Mouse (Mus musculus) embryo, embryonic 10 days (tissue): Measurements from ENCODE around the gene Obsl1.

Experiments
- DNase-seq: peaks from one replicate; pipeline ENCODE4 v3.0.0-alpha.2; 2015; ENCODE audit warnings: low spot score

Gene Obsl1

DNA sequence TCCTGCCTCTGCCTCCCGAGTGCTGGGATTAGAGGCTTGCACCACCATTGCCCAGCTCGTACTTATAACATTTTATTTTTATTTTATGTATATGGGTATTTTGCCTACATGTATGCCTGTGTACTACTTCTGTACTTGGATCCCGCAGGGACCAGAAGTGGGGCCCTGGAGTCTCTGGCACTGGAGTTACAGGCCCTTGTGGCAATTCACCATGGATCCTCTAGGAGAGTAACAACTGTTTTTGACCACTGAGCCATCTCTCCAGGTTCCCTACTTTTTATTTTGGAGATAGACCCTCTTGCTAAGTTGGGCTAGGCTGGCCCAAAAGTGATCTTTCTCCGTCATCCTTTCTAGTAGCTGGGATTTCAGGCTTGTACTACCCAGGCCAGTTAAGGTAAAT lies 12.2 kb upstream of the Obsl1 start:
- no peak for DNase-seq

DNA sequence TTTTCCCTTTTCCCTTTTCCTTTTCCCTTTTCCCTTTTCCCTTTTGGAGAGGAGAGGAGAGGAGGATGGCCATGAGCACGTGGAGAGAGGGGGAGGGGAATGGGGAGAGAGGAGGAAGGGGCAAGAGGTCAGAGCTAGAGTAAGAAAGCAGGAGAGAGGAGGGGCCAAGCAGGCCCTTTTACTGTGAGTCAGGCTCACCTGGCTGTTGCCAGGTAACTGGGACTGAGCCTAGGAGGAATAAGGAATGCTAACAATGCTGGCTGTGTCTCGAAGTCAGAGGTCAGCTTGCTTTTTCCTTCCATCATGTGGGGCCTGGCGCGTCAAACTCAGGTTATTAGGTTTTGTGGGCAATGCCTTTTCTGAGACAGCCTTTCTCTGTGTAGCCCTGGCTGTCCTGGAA lies 11.7 kb upstream of the Obsl1 start:
- DNase-seq = peak; percentile 45

DNA sequence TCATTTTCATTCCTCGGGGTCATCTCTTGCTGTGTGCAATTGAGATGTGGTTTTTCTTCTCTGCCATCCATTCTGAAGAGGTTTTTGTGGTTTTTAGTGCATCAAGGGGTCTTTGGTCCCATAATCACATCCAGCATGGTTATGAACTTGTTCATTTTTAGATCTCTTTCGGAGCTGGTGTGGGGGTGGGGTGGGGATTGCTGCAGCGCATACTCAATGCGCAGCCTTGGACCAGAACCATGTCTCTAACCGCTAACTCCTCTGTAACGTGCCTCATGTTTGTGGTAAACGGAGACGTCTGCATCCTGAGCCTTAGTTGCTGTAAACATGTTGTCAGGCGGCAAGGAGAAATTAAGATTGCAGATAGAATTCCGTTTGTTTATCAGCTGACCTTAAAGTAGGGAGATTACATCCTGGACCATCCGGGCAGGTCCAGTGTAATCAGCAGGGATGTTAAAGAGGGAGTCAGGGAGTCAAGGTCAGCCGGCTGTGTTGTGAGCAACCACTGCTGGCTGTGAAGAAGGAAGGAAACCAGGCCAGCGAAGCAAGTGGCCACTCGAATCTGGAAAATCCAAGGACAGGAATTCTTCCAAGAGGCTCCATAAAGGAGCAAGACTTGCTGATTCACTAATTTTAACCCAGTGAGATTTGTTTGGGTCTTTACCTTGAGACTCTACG lies 10.6 kb upstream of the Obsl1 start:
- no peak for DNase-seq

DNA sequence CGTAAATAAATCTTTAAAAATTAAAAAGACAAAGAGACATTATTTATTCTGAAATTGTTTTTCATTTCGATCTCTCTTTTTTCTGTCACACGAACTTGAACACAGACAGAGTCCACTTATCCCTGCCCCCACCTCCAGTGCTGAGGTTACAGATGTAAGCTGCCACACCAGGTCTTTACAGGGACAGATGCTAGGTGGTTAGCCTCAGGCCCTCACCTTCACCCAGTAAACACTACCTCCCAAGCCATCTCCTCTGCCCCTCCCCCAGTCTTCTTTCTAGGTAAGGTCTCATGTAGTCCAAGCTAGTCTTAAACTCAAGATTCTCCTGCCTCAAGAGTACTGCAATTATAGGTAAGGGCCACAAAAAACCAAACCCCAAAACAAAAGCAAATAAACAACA lies 6.3 kb upstream of the Obsl1 start:
- no peak for DNase-seq

DNA sequence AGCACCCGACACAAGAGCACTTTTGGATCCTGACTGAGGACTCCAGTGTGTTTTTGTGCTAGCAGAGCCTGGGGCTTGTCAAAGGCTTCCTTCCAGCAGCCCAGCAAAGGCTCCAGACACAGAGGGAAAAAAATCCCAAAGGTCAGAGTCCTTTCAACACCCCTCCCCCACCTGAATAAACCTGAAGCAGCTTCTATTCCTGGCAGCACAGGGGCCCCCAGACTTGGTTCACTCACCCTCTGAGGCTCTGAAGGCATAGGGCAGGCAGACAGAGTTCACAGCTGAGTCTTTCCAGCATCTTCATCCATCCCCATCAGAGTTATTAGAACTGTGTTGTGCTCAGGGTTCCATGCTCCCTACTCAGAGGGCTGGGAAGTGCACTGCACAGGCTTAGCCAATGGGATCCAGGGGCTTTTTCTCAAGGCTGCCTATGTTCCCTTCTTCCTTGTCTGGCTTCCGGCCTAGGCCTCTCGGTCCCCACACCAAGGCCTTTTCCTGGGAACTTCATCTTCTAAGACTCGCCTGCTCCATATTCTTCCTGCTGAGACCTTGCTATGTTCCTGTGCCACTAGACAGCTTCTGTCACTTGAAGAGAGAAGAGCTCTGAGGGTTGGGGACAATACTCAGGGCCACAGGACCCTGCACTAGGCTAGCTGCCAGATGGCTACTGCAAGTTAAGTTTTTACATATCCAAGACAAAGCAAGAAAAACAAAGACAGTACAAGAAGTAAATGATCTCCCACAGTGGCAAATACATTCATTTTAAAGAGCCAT lies 5.4 kb upstream of the Obsl1 start:
- DNase-seq = peak; percentile 29

DNA sequence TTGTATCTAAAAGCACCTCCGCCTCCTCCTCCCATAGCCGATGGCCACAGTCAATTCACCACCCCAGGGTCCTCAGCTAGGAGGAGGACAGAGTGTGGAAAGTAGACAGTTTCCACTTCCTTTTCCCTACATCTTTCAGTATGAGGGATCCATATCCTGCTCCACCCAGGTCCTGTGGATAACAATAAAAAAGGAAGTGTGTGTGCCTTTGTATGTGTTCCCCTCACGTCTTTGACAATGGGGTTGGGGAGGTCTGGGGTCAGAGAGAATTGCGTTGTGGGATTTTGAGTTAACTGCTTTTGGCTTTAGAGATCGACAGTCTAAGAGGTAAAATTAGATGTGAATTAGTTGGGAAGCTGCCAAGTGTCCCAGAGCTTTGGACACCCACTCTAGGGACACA lies 3.9 kb upstream of the Obsl1 start:
- no peak for DNase-seq

DNA sequence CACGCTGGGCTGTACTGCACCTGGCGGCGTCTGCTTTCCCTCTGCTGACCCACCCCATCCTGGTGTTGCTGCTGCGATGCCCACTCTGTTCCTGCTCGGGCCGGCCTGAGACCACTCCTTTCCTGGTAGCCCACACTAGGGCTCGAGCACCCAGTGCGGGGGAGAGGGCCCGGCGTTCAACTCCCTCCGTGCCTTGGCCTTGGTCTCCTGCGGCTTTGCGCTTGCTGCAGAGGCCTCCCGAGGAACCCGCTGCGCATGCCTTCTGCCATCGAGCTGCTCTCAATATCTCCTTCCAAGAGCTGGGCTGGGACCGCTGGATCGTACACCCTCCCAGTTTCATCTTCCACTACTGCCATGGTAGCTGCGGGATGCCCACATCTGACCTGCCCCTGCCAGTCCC lies 3.3 kb upstream of the Obsl1 start:
- DNase-seq = no peak

DNA sequence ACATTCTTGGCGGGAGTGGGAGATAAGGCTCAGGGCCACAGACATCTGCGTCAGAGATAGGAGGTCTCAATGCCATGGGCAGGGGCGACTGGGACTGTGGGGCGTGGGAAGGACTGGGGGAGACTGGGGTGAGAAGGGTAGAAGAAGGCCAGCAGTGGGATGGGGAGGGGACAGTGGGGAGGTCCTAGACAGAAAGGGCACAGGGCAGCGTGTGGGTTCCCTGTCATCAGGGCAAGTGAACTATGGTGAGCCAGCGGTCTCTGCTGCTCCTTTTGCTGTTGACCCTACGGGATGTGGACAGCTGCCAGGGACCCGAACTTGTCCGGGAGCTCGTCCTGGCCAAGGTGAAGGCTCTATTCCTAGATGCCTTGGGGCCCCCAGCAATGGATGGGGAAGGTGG lies 754 bp upstream of the Obsl1 start, which contains the start of gene Inha:
Gene Inha (plus strand): TSS at position 72 of the 400 bp plus-strand sequence.
- DNase-seq = no peak

DNA sequence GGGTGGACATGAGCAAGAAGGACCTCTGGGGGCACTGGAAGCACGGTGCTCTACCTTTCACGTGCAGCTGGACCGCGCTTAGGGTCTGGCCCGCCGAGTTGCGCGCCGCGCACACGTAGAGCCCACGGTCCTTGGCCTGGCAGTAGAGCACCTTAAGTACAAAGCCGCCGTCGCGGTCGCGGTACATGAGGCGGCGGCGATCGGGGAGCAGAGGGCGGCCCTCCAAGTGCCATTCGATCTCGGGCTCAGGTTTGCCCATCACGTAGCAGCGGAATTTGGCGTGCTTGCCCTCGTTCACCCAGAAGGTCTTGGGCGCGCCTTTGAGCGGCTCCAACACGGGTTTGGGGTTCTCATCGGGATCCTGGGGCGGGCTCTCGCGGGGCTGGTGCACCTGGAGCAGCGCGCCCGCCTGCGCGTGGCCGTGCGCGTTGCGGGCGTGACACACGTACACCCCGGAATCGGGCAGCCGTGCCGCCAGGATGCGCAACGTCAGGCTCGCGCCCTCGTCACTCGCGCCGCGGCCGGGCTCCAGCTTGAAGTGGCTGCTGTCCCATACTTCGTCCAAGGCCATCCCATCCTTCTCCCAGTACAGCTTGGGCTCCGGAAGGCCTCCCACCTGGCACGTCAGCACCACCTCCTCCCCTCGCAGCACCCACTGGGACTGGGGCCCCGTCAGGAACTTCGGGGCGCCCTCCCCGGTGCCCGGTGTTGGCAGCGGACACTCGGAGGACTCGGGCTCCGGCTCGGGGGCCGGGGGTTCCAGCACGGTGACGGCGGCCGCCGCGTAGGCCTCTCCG lies 895 bp downstream of the Obsl1 start:
- peak; percentile 71 for DNase-seq

DNA sequence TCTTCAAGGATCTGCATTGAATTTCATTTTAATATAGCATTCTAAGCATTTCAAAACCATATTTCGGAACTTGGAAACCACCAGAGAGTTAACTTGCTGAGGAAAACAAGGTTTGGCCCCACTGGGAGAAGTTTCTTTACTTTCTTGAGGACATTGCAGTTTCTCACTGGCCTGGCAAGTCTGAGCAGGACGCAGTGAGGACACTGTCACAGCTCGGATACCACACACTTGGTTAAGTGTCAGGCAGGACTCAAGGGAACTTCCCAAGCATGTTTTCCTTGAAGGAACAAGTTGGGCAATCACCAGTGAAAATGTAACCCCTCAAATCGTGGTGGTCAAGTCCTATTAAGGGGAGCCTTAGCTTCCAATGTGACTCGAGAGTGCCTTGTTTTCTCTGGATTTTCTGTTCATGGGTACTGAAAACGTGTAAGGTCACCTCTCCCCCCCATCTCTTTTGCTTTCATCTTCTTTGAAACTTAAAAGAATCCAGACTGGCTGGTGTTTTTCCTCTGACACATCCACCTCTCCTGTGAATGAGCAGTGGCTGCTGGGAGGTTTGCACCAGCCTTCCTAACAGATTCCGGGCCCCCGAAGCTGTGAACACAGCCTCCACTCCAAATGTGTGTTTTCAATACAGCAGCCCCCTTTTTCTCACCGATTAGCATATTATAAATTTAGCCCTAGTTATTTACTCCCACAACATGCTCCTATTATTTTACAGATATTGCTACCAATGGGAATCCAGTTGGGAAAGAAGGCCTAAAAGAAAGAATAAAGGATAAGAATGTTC lies 1.8 kb downstream of the Obsl1 start:
- no peak for DNase-seq

DNA sequence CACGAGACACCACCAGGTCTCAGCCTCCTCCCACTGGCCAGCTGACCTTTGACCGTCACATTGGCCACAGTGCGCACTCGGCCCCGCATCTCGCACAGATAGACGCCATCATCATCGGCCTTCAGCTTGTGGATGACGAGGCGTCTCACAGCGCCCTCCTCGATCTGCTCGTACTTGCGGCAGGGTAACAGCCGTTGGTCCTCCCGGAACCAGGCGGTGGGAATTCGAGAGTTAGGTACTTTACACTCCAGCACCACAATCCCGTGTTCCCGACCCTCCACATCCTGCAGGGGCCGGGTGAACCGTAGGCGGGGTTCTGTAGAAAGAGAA lies 2.6 kb downstream of the Obsl1 start:
- no peak for DNase-seq

DNA sequence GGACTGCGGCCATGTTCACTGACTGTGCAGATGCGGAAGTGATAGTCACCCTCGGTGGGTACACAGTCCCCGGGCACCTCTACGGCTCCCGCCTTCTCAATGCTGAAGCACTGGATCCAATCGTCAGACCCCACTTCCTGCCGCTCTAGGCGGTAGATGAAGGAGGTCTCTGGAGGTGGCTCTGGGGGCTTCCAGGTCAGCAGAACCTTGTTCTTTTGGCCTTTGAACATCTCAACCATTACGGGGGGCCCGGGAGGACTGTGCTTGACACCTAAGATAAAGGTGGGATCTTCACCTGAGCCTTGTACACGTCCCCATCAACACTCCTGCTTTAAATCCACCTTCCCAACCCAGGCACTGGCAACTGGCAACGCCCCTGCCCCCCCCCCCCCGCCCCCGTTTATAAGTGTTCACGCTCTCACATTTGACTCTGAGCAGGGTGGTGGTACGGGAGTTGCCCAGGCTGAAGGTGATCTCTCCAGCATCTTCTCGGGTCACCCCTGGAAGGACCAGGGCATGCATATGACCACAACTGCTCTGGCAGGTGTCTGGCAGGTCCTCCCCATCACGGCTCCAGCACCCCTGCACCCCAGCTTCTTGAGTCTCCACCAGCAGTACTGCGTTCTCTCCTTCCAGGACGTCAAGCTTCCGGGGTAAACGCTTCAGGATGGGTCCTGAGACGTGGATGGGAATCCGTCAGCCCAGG lies 3.2 kb downstream of the Obsl1 start:
- DNase-seq = no peak

DNA sequence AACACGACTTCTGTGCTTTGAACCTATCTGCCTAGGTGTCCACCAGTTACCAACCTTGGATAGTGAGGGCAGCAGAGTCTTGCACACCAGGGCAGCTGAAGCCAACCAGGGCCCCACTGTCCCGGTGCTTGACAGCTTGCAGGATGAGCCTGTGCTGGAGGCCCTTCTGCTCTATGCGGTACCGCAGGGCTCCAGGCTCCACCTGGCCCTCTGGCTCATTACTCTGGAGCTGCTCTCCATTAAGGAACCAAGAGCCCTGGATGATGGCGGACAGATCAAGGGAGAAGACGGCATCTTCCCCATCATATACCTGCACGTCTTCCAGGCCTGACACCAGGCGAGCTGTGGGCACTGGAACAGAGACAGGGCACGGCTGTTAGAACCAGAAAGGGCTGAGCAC lies 4.3 kb downstream of the Obsl1 start:
- DNase-seq = no peak

DNA sequence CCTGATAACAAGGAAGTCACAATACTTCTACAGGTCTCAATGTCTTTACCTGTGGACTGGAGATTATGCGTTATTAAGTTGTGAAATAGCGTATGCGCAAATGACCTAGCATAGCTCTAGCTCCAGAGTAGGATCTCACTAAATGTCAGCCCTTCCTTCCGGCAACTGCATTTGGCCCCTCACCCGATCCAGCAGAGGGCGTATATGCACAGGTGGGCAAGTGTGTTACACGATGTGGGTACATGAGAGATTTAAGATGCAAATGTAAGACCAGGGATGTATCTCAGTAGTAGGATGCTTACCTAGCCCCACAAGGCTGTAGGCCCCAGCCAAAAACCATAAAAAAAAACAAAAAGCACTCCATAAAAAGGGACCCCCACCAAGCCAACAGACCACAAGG lies 6.8 kb downstream of the Obsl1 start:
- DNase-seq = no peak

DNA sequence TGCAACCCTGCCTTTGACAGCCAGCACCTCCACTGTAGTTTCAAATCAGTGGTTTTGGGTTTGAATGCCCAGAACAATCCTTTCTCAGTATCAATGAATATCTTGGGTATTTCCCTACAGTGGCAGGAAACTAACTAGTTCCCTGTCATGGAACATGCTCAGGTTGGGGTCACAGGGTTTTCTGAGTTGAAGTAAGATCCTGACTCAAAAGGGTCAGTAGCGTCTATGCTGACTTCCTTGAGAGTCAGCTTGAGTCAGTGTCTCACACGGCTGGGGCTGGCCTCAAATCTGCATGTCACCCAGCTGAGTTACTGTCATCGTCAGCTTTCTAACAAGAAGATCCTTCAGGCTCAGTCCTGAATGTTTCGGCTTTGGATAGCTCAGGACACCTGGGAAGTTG lies 7.4 kb downstream of the Obsl1 start:
- no peak for DNase-seq

DNA sequence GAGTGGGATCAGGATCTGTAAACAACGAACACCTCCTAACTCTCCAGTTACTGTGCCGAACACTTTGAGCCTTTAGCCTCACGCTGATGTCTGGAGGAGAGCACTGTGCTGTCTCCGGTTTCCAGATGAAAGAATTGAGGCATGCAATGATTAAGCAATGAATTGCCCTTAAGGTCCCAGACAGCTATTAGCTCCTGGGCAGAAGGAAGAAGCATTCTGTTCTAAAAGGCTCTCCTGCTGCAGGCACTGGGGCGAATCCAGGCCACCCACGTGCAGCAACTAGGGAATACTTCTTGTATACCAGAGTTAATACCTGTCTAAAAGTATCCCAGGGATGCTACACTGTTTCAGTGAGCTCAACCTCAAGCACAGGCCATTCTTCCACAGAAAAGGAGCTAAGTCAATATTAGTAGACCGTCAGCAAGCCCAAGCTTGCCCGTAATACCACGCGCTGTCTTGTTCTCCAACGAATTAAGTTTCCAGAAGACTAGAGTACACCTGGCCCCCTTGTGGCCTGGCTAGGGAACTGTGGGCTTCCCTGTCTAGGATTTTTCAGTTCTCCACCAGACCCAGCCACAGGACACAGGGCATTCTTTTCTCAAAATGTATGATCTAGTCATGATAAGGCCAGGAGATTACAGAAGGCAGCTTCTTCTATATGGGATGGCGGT lies 11.2 kb downstream of the Obsl1 start:
- DNase-seq = peak; percentile 76

DNA sequence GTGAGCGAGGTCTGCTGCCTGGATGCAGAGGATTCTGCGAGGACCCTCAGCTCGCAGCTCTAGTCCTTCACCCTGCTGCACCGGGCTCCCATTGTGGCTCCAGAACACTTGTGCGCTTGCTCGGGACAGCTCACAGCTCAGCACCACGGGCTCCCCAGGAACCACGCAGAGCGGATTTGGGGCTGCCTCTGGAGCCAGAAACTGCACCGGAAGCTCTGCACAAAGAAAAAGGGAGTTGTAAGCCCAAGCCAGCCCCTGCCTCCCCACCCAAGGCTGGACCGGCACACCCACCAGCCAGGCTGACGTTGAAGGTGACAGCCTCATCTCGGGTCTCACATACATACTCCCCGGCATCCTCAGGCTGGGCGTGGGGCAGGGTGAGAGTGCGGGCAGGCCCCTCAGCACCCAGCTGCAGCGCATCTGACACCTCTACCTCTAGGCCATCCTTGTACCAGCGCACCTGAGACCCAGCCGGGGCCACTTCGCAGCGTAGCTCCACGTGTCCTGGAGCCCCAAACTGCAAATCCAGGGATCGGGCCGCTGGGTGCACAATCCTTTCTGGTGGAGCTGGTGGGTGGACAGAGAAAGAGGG lies 13.6 kb downstream of the Obsl1 start:
- no peak for DNase-seq

DNA sequence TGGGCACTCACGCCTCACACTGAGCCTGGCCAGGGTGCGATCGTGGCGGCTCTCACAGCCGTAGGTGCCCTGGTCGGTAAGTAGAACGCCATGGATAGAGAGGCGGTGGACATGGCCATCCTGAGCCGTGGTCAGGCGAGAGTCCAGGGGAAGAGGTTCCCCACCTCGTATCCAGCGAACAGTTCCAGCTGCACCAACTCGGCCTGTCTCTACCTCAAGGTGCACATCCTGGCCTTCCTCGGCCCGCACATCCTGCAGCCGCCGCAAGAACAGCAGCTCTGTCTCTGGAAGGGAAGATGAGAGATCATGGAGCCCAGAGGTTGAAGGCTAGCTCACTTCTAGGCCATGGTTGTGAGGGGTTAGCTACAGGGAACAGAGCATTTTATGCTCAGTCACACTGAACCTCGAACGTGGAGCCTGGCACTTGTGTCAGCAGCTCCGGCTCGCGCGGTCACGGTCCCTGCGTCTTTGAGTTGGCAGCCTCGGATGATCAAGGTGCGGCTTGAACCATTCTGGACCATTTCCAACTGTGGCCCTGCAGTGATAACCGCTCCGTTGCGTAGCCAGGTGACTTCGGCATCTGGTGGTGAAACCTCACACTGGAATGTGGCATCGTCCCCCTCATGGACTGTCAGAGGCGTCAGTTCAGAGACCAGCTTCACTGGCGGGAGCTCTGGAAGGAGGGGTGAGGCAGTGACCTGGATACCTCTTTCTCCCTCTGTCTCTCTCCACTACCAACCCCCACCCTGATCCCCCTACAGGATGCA lies 15.3 kb downstream of the Obsl1 start:
- DNase-seq = no peak

DNA sequence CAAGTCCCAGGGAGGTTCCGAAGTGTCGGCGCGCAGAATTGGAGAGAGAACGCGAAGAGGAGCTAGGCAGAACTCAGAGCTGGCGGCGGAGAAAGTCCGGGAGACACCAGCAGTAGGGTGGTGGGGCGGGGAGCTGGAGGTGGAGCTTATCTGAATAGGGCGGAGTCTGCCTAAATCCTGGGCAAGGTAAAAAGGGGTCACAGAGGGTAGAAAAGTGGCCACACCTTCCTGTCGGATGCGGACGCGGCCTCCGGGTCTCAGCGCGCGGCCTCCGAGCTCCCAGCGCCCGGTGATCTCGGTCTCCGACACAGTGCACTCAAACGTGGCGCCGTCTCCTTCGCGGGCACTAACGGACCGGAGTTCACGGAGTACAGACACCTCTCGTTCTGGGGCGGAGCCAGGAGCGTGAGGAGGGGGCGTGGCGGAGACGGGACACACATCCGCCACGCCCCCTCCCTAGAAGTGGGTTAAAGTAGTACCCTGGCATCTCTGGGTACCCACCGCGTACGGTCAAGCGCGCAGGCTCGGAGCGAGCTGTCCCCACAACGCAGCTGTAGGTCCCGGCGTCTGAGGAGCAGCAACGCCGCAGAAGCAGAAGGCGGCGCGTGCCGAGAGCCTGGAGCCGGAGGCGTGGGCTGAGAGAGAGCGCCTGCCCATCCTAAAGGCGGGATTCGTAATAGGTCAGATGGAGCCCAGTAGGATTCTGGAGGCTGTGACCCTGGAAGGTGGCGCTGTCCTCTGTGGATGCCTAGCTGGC lies 18.7 kb downstream of the Obsl1 start:
- DNase-seq = peak; percentile 91
